Mouse (Mus musculus) forebrain, embryonic 15.5 days (tissue): ENCODE data around the gene Ilvbl. TPM values are rescaled to one million over a fixed set of nuclear protein-coding genes. Genes with fewer than 3 reads are reported as not detected.

ENCODE experiments used
- microRNA-seq: library from miRNA; unstranded; fragments of <30 nt; microRNA quantifications from one replicate; pipeline ENCODE4, GENCODE M21; 2016
- polyA plus RNA-seq: library from polyadenylated mRNA; unstranded; fragments of >200 nt; fragmentation: Nextera tagmentation; extraction: Ambion mirVana; gene quantifications from 2 replicates; pipeline ENCODE4 v1.2.1, GENCODE M21; 2015

Ilvbl gene
- polyA plus RNA-seq, 1 experiment from 2014 or later, result 40.6 TPM

Small RNAs within 50 kb of the gene (microRNA-seq; reads per million reads assigned to microRNA genes)
- gene Gm27541, result not detected

Other genes with a start within 250 kb of the Ilvbl start
- 69.9 and 72.2 TPM in 2 replicates for gene Agpat3, start 221.9 kb upstream of the Ilvbl start, polyA plus RNA-seq
- 395 and 412 TPM in 2 replicates for gene Rrp1, start 161.3 kb upstream of the Ilvbl start, polyA plus RNA-seq
- gene Cstb, start 148.7 kb upstream of the Ilvbl start, polyA plus RNA-seq, result 100 and 115 TPM in 2 replicates
- 13.6 and 13.9 TPM in 2 replicates for gene Pdxk, start 109.4 kb upstream of the Ilvbl start, polyA plus RNA-seq
- gene Olfr1358, start 56.9 kb upstream of the Ilvbl start, polyA plus RNA-seq, result not detected in 2 replicates
- 3.6 TPM in 2 replicates for gene Syde1, start 17.6 kb downstream of the Ilvbl start, polyA plus RNA-seq
- not detected in 2 replicates for gene Olfr1357, start 43.7 kb downstream of the Ilvbl start, polyA plus RNA-seq
- gene Casp14, start 143.9 kb downstream of the Ilvbl start, polyA plus RNA-seq, result not detected in 2 replicates
- gene Ccdc105, start 178.7 kb downstream of the Ilvbl start, polyA plus RNA-seq, result 0.10 and 0.18 TPM in 2 replicates
- 4.4 and 4.8 TPM in 2 replicates for gene Slc1a6, start 206.2 kb downstream of the Ilvbl start, polyA plus RNA-seq